Mouse (Mus musculus): ENCODE results near the gene Tdrd6.

- no peak for TF ChIP-seq CTCF (IDR thresholded peaks at IDR 0.05; ENCODE audit: control insufficient read depth, insufficient read depth, insufficient replicate concordance, low read depth, low read length)
- no peak for TF ChIP-seq POLR2A (IDR thresholded peaks at IDR 0.05; ENCODE audit: control insufficient read depth, low read depth, low read length)
Measured at GRCm38 (mm10) chr17:43619156-43619555, 10.9 kb downstream of the Tdrd6 start.

Data from testis, adult 2 months (tissue).